In genomic region chr19:45541409-45542041, GRCm38 (mm10) we compare ENCODE assay signal across 8 mouse cellular contexts. TPM values are rescaled to one million over a fixed set of nuclear protein-coding genes. Genes with fewer than 3 reads are reported as not detected.
DNase-seq lines count a peak whose midpoint lies in the region; ATAC-seq and TF ChIP-seq lines count a peak whose summit lies in the region.

No protein-coding gene starts in this region.

- peak overlapping the region; percentile 80 for H3K4me2 ChIP-seq in heart, embryonic 14.5 days (ENCODE audit: low read length)
- H3K4me2 ChIP-seq in midbrain, embryonic 14.5 days (ENCODE audit: low read length) = peak overlapping the region; percentile 71
- H3K4me2 ChIP-seq in stomach, postnatal 0 days (replicated peaks; ENCODE audit: low read depth) = peak overlapping the region; percentile 57

- peak overlapping the region; percentile 64 for H3K4me3 ChIP-seq in ES-Bruce4 (ENCODE audit: low read depth, low read length)
- H3K4me3 ChIP-seq in heart, embryonic 14.5 days (ENCODE audit: control insufficient read depth in 1 of 2, insufficient read depth in 1 of 2, low read depth in 1 of 2, low read length in 2 of 2) = peak overlapping the region; percentile 39 to 42
- H3K4me3 ChIP-seq in midbrain, embryonic 14.5 days (replicated peaks; ENCODE audit: low read depth, low read length) = peak overlapping the region; percentile 38
- peak overlapping the region; percentile 34 for H3K4me3 ChIP-seq in stomach, postnatal 0 days (ENCODE audit: low read depth, low read length)

- H3K36me3 ChIP-seq in ES-Bruce4 (ENCODE audit: control insufficient read depth, insufficient read depth, low read length, poor library complexity, severe bottlenecking) = no peaks in the 10 kb centered on the region
- no peaks in the 10 kb centered on the region for H3K36me3 ChIP-seq in heart, embryonic 14.5 days (ENCODE audit: control insufficient read depth, insufficient read depth, low read length)
- H3K36me3 ChIP-seq in midbrain, embryonic 14.5 days (ENCODE audit: control insufficient read depth, insufficient read depth, low read length) = no peaks in the 10 kb centered on the region
- no peaks in the 10 kb centered on the region for H3K36me3 ChIP-seq in stomach, postnatal 0 days (ENCODE audit: control insufficient read depth, insufficient read depth, low read length)

- no peaks in the 10 kb centered on the region for H3K9me3 ChIP-seq in ES-Bruce4 (replicated peaks; ENCODE audit: control insufficient read depth, insufficient read depth, low read length, poor library complexity, severe bottlenecking)
- H3K9me3 ChIP-seq in heart, embryonic 14.5 days (ENCODE audit: control insufficient read depth, low read length) = no peaks in the 10 kb centered on the region
- no peaks in the 10 kb centered on the region for H3K9me3 ChIP-seq in midbrain, embryonic 14.5 days (ENCODE audit: control insufficient read depth, low read length)
- H3K9me3 ChIP-seq in stomach, postnatal 0 days (ENCODE audit: control insufficient read depth, low read length) = no peaks in the 10 kb centered on the region

- TF ChIP-seq CTCF in ES-Bruce4 (IDR thresholded peaks at IDR 0.05; ENCODE audit: low read depth, low read length) = no peak
- TF ChIP-seq CTCF in stomach, postnatal 0 days (IDR thresholded peaks at IDR 0.05; ENCODE audit: low read depth) = peak; percentile 22; the same call in 1 of the 2 replicates

- ATAC-seq in frontal cortex, adult (ENCODE audit: low TSS enrichment) = 0 out of 2 replicates have a peak, but pooled peaks have one; percentile 18
- ATAC-seq in heart, embryonic 14.5 days (ENCODE audit: insufficient number of reproducible peaks, insufficient read depth, low FRiP score, low read depth) = no peak
- peak; percentile 66 for ATAC-seq in midbrain, embryonic 14.5 days (ENCODE audit: low FRiP score, low TSS enrichment)
- ATAC-seq in stomach, postnatal 0 days (ENCODE audit: low FRiP score, low TSS enrichment) = peak; percentile 49; the same call in 1 of the 2 replicates

- under 1% methylated on average over 40 of the region's 58 CpGs for WGBS in heart, embryonic 14.5 days
- WGBS in midbrain, embryonic 14.5 days = under 1% methylated on average over 54 of the region's 58 CpGs
- WGBS in stomach, postnatal 0 days = under 1% methylated on average over 50 of the region's 58 CpGs

- no peak for TF ChIP-seq EP300 in ES-Bruce4 (IDR thresholded peaks at IDR 0.05; ENCODE audit: insufficient read depth, low read depth, low read length)
- TF ChIP-seq EP300 in stomach, postnatal 0 days (optimal IDR thresholded peaks at IDR 0.05) = no peak

- no peaks in the 10 kb centered on the region for H3K4me1 ChIP-seq in ES-Bruce4 (ENCODE audit: control insufficient read depth, insufficient read depth, low read length)
- peaks cover 3 to 5% of the 10 kb centered on the region in 2 experiments; a peak in 2 of 4 replicates for H3K4me1 ChIP-seq in heart, embryonic 14.5 days (ENCODE audit: control insufficient read depth in 2 of 2, insufficient read depth in 2 of 2, low read length in 2 of 2)
- H3K4me1 ChIP-seq in midbrain, embryonic 14.5 days (ENCODE audit: control insufficient read depth, insufficient read depth, low read length) = 0 out of 2 replicates have a peak, but pooled peaks cover 3% of the 10 kb centered on the region
- no peaks in the 10 kb centered on the region for H3K4me1 ChIP-seq in stomach, postnatal 0 days (replicated peaks; ENCODE audit: control insufficient read depth, insufficient read depth)

- no peak for DNase-seq in frontal cortex, postnatal 25 days (ENCODE audit: low spot score in 2 of 2)
- peak; percentile 26 to 32 for DNase-seq in cerebellum, postnatal 36 days
- peak; percentile 62 to 67 for DNase-seq in layer of hippocampus, postnatal 36 days
- peak; percentile 87 for DNase-seq in midbrain, embryonic 14.5 days
- peak; percentile 66 for DNase-seq in stomach, postnatal 0 days (ENCODE audit: low spot score)

- H3K9ac ChIP-seq in ES-Bruce4 (ENCODE audit: low read depth, poor library complexity, severe bottlenecking) = peak overlapping the region; percentile 3; the same call in 1 of the 2 replicates
- peak overlapping the region; percentile 60 for H3K9ac ChIP-seq in heart, embryonic 14.5 days (ENCODE audit: low read length)
- peak overlapping the region; percentile 60 for H3K9ac ChIP-seq in midbrain, embryonic 14.5 days (replicated peaks; ENCODE audit: low read length)
- H3K9ac ChIP-seq in stomach, postnatal 0 days (ENCODE audit: low read length) = no peak overlapping the region

- H3K27me3 ChIP-seq in ES-Bruce4 (ENCODE audit: control insufficient read depth, insufficient read depth, low read length, poor library complexity, severe bottlenecking) = no peaks in the 10 kb centered on the region
- peaks cover 56% of the 10 kb centered on the region for H3K27me3 ChIP-seq in heart, embryonic 14.5 days (ENCODE audit: control insufficient read depth, insufficient read depth, low read length)
- peaks cover 48% of the 10 kb centered on the region for H3K27me3 ChIP-seq in midbrain, embryonic 14.5 days (ENCODE audit: control insufficient read depth, insufficient read depth, low read length)
- H3K27me3 ChIP-seq in stomach, postnatal 0 days (ENCODE audit: control insufficient read depth, insufficient read depth, low read length) = no peaks in the 10 kb centered on the region; the same call in 1 of the 2 replicates

- TF ChIP-seq POLR2A in ES-Bruce4 (IDR thresholded peaks at IDR 0.05; ENCODE audit: insufficient read depth, low read length) = no peak

- H3K27ac ChIP-seq in ES-Bruce4 (ENCODE audit: insufficient read depth, low read length) = no peak overlapping the region
- no peak overlapping the region for H3K27ac ChIP-seq in heart, embryonic 14.5 days (replicated peaks in 1 of 2; ENCODE audit: control insufficient read depth in 1 of 2, insufficient read depth in 1 of 2, low read depth in 2 of 2, low read length in 2 of 2)
- H3K27ac ChIP-seq in midbrain, embryonic 14.5 days (replicated peaks; ENCODE audit: low read depth, low read length) = peak overlapping the region; percentile 49; the same call in 1 of the 2 replicates
- no peak overlapping the region for H3K27ac ChIP-seq in stomach, postnatal 0 days (replicated peaks)

RNA-seq across cellular contexts. Expression of gene Poll, which starts 18.8 kb away (rescaled TPM):
- 10.6 and 13.4 TPM in 2 replicates for polyA plus RNA-seq in ES-Bruce4 (2011; ENCODE audit: insufficient read depth, insufficient read length, low read depth, missing spikeins)
- polyA plus RNA-seq in heart, embryonic 14.5 days (2014; fragmentation: Nextera tagmentation; extraction: Ambion mirVana) = 13.0 and 13.9 TPM in 2 replicates
- 1 to 10 TPM; 8.5 to 9.3 TPM for total RNA-seq in layer of hippocampus, postnatal 36 days (2021)
- polyA plus RNA-seq in midbrain, embryonic 14.5 days (2014; fragmentation: Nextera tagmentation; extraction: Ambion mirVana) = 11.9 and 14.2 TPM in 2 replicates
- 6.0 and 6.1 TPM in 2 replicates for polyA plus RNA-seq in stomach, postnatal 0 days (2015; fragmentation: Nextera tagmentation; extraction: Ambion mirVana)

RNA-seq across cellular contexts. Expression of gene Gm17018, which starts 18.9 kb away (rescaled TPM):
- 21.1 and 22.4 TPM in 2 replicates for polyA plus RNA-seq in ES-Bruce4 (2011; ENCODE audit: insufficient read depth, insufficient read length, low read depth, missing spikeins)
- polyA plus RNA-seq in heart, embryonic 14.5 days (2014; fragmentation: Nextera tagmentation; extraction: Ambion mirVana) = 31.8 and 38.2 TPM in 2 replicates
- 10 to 100 TPM; 52.5 to 66.0 TPM for total RNA-seq in layer of hippocampus, postnatal 36 days (2021)
- polyA plus RNA-seq in midbrain, embryonic 14.5 days (2014; fragmentation: Nextera tagmentation; extraction: Ambion mirVana) = 57.0 and 68.6 TPM in 2 replicates
- 28.8 and 30.4 TPM in 2 replicates for polyA plus RNA-seq in stomach, postnatal 0 days (2015; fragmentation: Nextera tagmentation; extraction: Ambion mirVana)

Comparison
In these comparisons a context has a peak if more than half of its experiments do, and no peak if none do; other contexts are left out.
1. DNase-seq: peak in cerebellum, postnatal 36 days (2 of 2), layer of hippocampus, postnatal 36 days (2 of 2), midbrain, embryonic 14.5 days (single experiment) and stomach, postnatal 0 days (single experiment); none in frontal cortex, postnatal 25 days (0 of 2).
2. Peak in every context shown above with its lines, with median percentiles within 50 percentile points of each other: H3K4me3 ChIP-seq and H3K4me2 ChIP-seq.